14 mouse cellular contexts compared by ENCODE assay signal in the genomic region with DNA sequence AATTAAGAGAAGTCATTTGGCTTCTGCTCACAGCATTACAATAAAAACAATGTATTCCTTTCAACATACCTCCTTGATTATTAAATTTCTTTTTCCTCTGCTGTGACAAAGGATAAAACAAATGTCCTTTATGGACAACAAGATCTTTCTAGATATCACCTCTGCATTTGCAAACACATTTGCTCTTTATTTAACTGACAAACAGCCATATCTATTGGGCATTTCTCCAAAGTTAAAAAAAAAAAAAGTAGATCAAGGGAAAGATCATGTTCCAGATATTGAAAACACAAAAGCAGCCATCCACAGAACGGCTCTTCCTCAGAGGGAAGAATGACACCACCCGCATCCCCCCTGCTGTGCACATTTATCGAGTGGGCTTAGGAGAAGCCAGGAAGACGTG.
"Had no signal": no experiment of that assay in that cellular context is flagged by ENCODE, and none has a peak within 500 bp of the region (broad histone marks: within the 10 kb centered on the region; RNA-seq: fewer than 3 reads in every experiment).

No protein-coding gene starts in this region.

- H3K4me2 ChIP-seq: kidney, embryonic 15.5 days; limb, embryonic 12.5 days; liver, embryonic 15.5 days; midbrain, embryonic 13.5 days; neural tube, embryonic 12.5 days had no signal

- H3K4me1 ChIP-seq: kidney, embryonic 15.5 days; limb, embryonic 12.5 days; liver, embryonic 15.5 days; midbrain, embryonic 13.5 days; neural tube, embryonic 12.5 days had no signal

- H3K27ac ChIP-seq: kidney, embryonic 15.5 days; limb, embryonic 12.5 days; liver, embryonic 15.5 days; midbrain, embryonic 13.5 days; neural tube, embryonic 12.5 days; stomach, postnatal 0 days had no signal

- H3K36me3 ChIP-seq: kidney, embryonic 15.5 days; limb, embryonic 12.5 days; liver, embryonic 15.5 days; midbrain, embryonic 13.5 days; neural tube, embryonic 12.5 days had no signal

- DNase-seq: kidney, adult 2 months; kidney, postnatal 14 days; lung, adult 2 months; lung, postnatal 36 days; right cerebral cortex, adult 18-20 months; right cerebral cortex, postnatal 25 days; thymus, postnatal 4 days had no signal

- H3K27me3 ChIP-seq: kidney, embryonic 15.5 days; limb, embryonic 12.5 days; liver, embryonic 15.5 days; midbrain, embryonic 13.5 days; neural tube, embryonic 12.5 days had no signal

- ATAC-seq: lung, postnatal 0 days; midbrain, embryonic 13.5 days had no signal

- H3K9me3 ChIP-seq: kidney, embryonic 15.5 days; limb, embryonic 12.5 days; liver, embryonic 15.5 days; midbrain, embryonic 13.5 days; neural tube, embryonic 12.5 days had no signal

- H3K9ac ChIP-seq: kidney, embryonic 15.5 days; limb, embryonic 12.5 days; liver, embryonic 15.5 days; midbrain, embryonic 13.5 days; neural tube, embryonic 12.5 days had no signal

- H3K4me3 ChIP-seq: kidney, embryonic 15.5 days; limb, embryonic 12.5 days; liver, embryonic 15.5 days; midbrain, embryonic 13.5 days; neural tube, embryonic 12.5 days had no signal
